Mouse (Mus musculus): ENCODE data around the gene Klhl8.
"Not testable (repeated sequence)": the region's sequence is repeated elsewhere in the genome, so short reads cannot be mapped to it uniquely, and the experiment has no call there.

Klhl8 gene

GRCm38 (mm10) chr5:103910748-103911409, at the start of gene Klhl8:
TSS of gene Klhl8 (minus strand) at chr5:103911259.
- DNase-seq: peak; percentile 96

- DNase-seq: no peak
These were observed 43.6 kb upstream of the Klhl8 start for GRCm38 (mm10) chr5:103954638-103955037.

GRCm38 (mm10) chr5:103953135-103954083, 42.4 kb upstream of the Klhl8 start:
- no peak for DNase-seq

- DNase-seq: not testable (repeated sequence)
These were observed 39.1 kb upstream of the Klhl8 start for GRCm38 (mm10) chr5:103950138-103950537.

GRCm38 (mm10) chr5:103943183-103943582, 32.1 kb upstream of the Klhl8 start:
- DNase-seq: no peak

- no peak for DNase-seq
These were observed 28.8 kb upstream of the Klhl8 start for GRCm38 (mm10) chr5:103939856-103940255.

GRCm38 (mm10) chr5:103939350-103939652, 28.2 kb upstream of the Klhl8 start:
- DNase-seq: no peak

GRCm38 (mm10) chr5:103938547-103939349, 27.7 kb upstream of the Klhl8 start:
- DNase-seq: peak; percentile 67

- peak; percentile 60 for DNase-seq
These were observed 26.0 kb upstream of the Klhl8 start for GRCm38 (mm10) chr5:103936906-103937589.

- not testable (repeated sequence) for DNase-seq
These were observed 20.9 kb upstream of the Klhl8 start for GRCm38 (mm10) chr5:103931924-103932323.

- DNase-seq: no peak
These were observed 19.5 kb upstream of the Klhl8 start for GRCm38 (mm10) chr5:103930511-103930910.

GRCm38 (mm10) chr5:103928196-103928550, 17.1 kb upstream of the Klhl8 start:
- no peak for DNase-seq

GRCm38 (mm10) chr5:103927429-103928195, 16.6 kb upstream of the Klhl8 start:
- DNase-seq: peak; percentile 91

- no peak for DNase-seq
These were observed 15.3 kb upstream of the Klhl8 start for GRCm38 (mm10) chr5:103926398-103926797.

- DNase-seq: no peak
These were observed 12.7 kb upstream of the Klhl8 start for GRCm38 (mm10) chr5:103923755-103924154.

- no peak for DNase-seq
These were observed 12.0 kb upstream of the Klhl8 start for GRCm38 (mm10) chr5:103923101-103923500.

GRCm38 (mm10) chr5:103922436-103922835, 11.4 kb upstream of the Klhl8 start:
- no peak for DNase-seq

GRCm38 (mm10) chr5:103919497-103919896, 8.4 kb upstream of the Klhl8 start:
- DNase-seq: no peak

GRCm38 (mm10) chr5:103918233-103918632, 7.2 kb upstream of the Klhl8 start:
- no peak for DNase-seq

GRCm38 (mm10) chr5:103917357-103917895, 6.4 kb upstream of the Klhl8 start:
- DNase-seq: no peak

- no peak for DNase-seq
These were observed 5.7 kb upstream of the Klhl8 start for GRCm38 (mm10) chr5:103916595-103917356.

Data from embryo, embryonic 11 days (tissue).